Mouse (Mus musculus) bone marrow, adult 2 months (tissue): ENCODE data around the gene Apbb2. TPM values are rescaled to one million over a fixed set of nuclear protein-coding genes. Genes with fewer than 3 reads are reported as not detected.

Experiments
- H3K27ac ChIP-seq: fragments of 200-500 bp; 2 replicates; pipeline ENCODE4 v1.5.1; 2012; ENCODE audit warnings: low read depth, mild to moderate bottlenecking, control low read depth, inconsistent platforms, low read length; ENCODE audit not compliant: control insufficient read depth, poor library complexity, insufficient read depth
- H3K4me1 ChIP-seq: fragments of 200-500 bp; 2 replicates; pipeline ENCODE4 v1.6.1; 2011; ENCODE audit warnings: low read length; ENCODE audit not compliant: control insufficient read depth, insufficient read depth
- H3K4me3 ChIP-seq: fragments of 200-500 bp; replicated peaks from 2 replicates; pipeline ENCODE3; 2011; ENCODE audit warnings: mild to moderate bottlenecking, low read depth, low read length, control low read depth; ENCODE audit not compliant: control insufficient read depth
- CTCF ChIP-seq: fragments of 200-500 bp; IDR thresholded peaks from 2 replicates; pipeline ENCODE4 v1.5.1; 2011; ENCODE audit warnings: low read length, control low read depth; ENCODE audit not compliant: control insufficient read depth, insufficient read depth
- POLR2A ChIP-seq: fragments of 200-500 bp; IDR thresholded peaks from 2 replicates; pipeline ENCODE4 v1.6.1; 2011; ENCODE audit warnings: low read depth, mild to moderate bottlenecking, control low read depth, low read length, borderline replicate concordance; ENCODE audit not compliant: control insufficient read depth
- WGBS: fragments of 180-500 bp; shearing (Covaris S2); methylation state at CpG from one replicate; pipeline ENCODE4 v1.1.7; 2018; 5-methylcytosine and 5-hydroxymethylcytosine counted together
- polyA plus RNA-seq: library from polyadenylated mRNA; stranded (reverse); fragments of >200 nt; gene quantifications from 2 replicates; pipeline ENCODE4 v1.2.4, GENCODE M21; 2011; ENCODE audit warnings: low replicate concordance; ENCODE audit not compliant: missing spikeins, insufficient read depth, insufficient read length

The Apbb2 gene
- polyA plus RNA-seq, 1 experiment = 6.6 TPM

- Histone ChIP-seq H3K4me3 (no peak overlapping the region), H3K27ac (no peak overlapping the region), H3K4me1 (no peaks in the 10 kb centered on the region; the same call in 1 of the 2 replicates)
- no peak for TF ChIP-seq POLR2A
- no peak for TF ChIP-seq CTCF
- WGBS = 81% methylated on average over 10 of the region's 10 CpGs
These were observed 10.8 kb downstream of the Apbb2 start for GRCm38 (mm10) chr5:66607801-66608200.

GRCm38 (mm10) chr5:66607201-66607600, 11.4 kb downstream of the Apbb2 start:
- WGBS = 87% methylated on average over 4 of the region's 4 CpGs
- Histone ChIP-seq H3K4me3 (no peak overlapping the region), H3K27ac (no peak overlapping the region), H3K4me1 (no peaks in the 10 kb centered on the region; the same call in 1 of the 2 replicates)
- TF ChIP-seq CTCF = no peak
- TF ChIP-seq POLR2A = no peak

- Histone ChIP-seq H3K4me3 (no peak overlapping the region), H3K4me1 (no peaks in the 10 kb centered on the region; the same call in 1 of the 2 replicates), H3K27ac (no peak overlapping the region)
- 82% methylated on average over 11 of the region's 11 CpGs for WGBS
- TF ChIP-seq CTCF (no peak), POLR2A (no peak)
These were observed 12.9 kb downstream of the Apbb2 start for GRCm38 (mm10) chr5:66605636-66606035.

GRCm38 (mm10) chr5:66604423-66604822, 14.2 kb downstream of the Apbb2 start:
- WGBS = 74% methylated on average over 4 of the region's 4 CpGs
- H3K27ac ChIP-seq = no peak overlapping the region
- H3K4me3 ChIP-seq = no peak overlapping the region
- H3K4me1 ChIP-seq = no peaks in the 10 kb centered on the region; the same call in 1 of the 2 replicates
- TF ChIP-seq CTCF = no peak
- no peak for TF ChIP-seq POLR2A

GRCm38 (mm10) chr5:66603746-66604145, 14.8 kb downstream of the Apbb2 start:
- H3K4me1 ChIP-seq = no peaks in the 10 kb centered on the region; the same call in 1 of the 2 replicates
- H3K4me3 ChIP-seq = no peak overlapping the region
- TF ChIP-seq CTCF = no peak
- TF ChIP-seq POLR2A = no peak
- 23% methylated on average over 8 of the region's 8 CpGs for WGBS
- no peak overlapping the region for H3K27ac ChIP-seq

- TF ChIP-seq CTCF (no peak), POLR2A (no peak)
- no peak overlapping the region for H3K27ac ChIP-seq
- 16% methylated on average over 7 of the region's 7 CpGs for WGBS
These were observed 15.4 kb downstream of the Apbb2 start for GRCm38 (mm10) chr5:66603223-66603622.

GRCm38 (mm10) chr5:66602287-66602820, 16.2 kb downstream of the Apbb2 start:
- H3K27ac ChIP-seq = no peak overlapping the region

More at GRCm38 (mm10) chr5:66603223-66603622, 15.4 kb downstream of the Apbb2 start:
- Histone ChIP-seq H3K4me1 (no peaks in the 10 kb centered on the region; the same call in 1 of the 2 replicates), H3K4me3 (no peak overlapping the region)

GRCm38 (mm10) chr5:66600415-66600814, 18.2 kb downstream of the Apbb2 start:
- Histone ChIP-seq H3K27ac (no peak overlapping the region), H3K4me1 (no peaks in the 10 kb centered on the region; the same call in 1 of the 2 replicates), H3K4me3 (no peak overlapping the region)
- WGBS = 78% methylated on average over 8 of the region's 8 CpGs
- TF ChIP-seq POLR2A (no peak), CTCF (no peak)

More at GRCm38 (mm10) chr5:66602287-66602820, 16.2 kb downstream of the Apbb2 start:
- WGBS = 21% methylated on average over 9 of the region's 9 CpGs
- TF ChIP-seq POLR2A = no peak
- Histone ChIP-seq H3K4me3 (no peak overlapping the region), H3K4me1 (no peaks in the 10 kb centered on the region; the same call in 1 of the 2 replicates)
